Mouse (Mus musculus): ENCODE measurements at regions not wholly inside any gene's neighbourhood (a gene's known extent, or its start where the extent isn't known, plus 50 kb on each side); places are given as distances from the start of the nearest gene placed in this dataset.

GRCm38 (mm10) chr8:17767441-17768007 lies 1210.5 kb downstream of the Defb40 start:
- TF ChIP-seq CTCF (IDR thresholded peaks at IDR 0.05; ENCODE audit: control insufficient read depth, insufficient read depth, insufficient replicate concordance, low read depth, low read length), result no peak
- TF ChIP-seq POLR2A (IDR thresholded peaks at IDR 0.05; ENCODE audit: control insufficient read depth, low read depth, low read length), result no peak
